Mouse (Mus musculus): ENCODE measurements around the gene Gfod2. TPM values are rescaled to one million over a fixed set of nuclear protein-coding genes. Genes with fewer than 3 reads are reported as not detected.

Gfod2 gene
- polyA plus RNA-seq (2014; fragmentation: Nextera tagmentation; extraction: Ambion mirVana), result 11.3 and 11.8 TPM in 2 replicates

- DNase-seq (ENCODE audit: low spot score), result peak; percentile 97
- H3K4me3 ChIP-seq (ENCODE audit: low read depth, low read length), result peak within 1 kb of the TSS; percentile 84
- H3K36me3 ChIP-seq (ENCODE audit: control insufficient read depth, insufficient read depth, low read length), result no peaks in the 10 kb centered on the region
- no peaks in the 10 kb centered on the region for H3K27me3 ChIP-seq (replicated peaks; ENCODE audit: control insufficient read depth, insufficient read depth, low read length)
- WGBS, result 4% methylated on average over 57 of the region's 57 CpGs
- H3K9ac ChIP-seq (ENCODE audit: low read length), result peak within 1 kb of the TSS; percentile 66
- H3K27ac ChIP-seq (ENCODE audit: low read depth), result peak within 1 kb of the TSS; percentile 14; the same call in 1 of the 2 replicates
- peak within 1 kb of the TSS; percentile 85 for H3K4me2 ChIP-seq (ENCODE audit: low read length)
- no peaks in the 10 kb centered on the region for H3K9me3 ChIP-seq (ENCODE audit: control insufficient read depth, low read length)
- peaks cover 3% of the 10 kb centered on the region; the same call in 1 of the 2 replicates for H3K4me1 ChIP-seq (replicated peaks; ENCODE audit: control insufficient read depth, insufficient read depth, low read length)
- peak; percentile 92 for ATAC-seq (replicated peaks; ENCODE audit: low FRiP score, low TSS enrichment, low read depth)
Observed at GRCm38 (mm10) chr8:105758277-105759108, at the start of gene Gfod2. Gene Gfod2, minus strand, starts transcription at chr8:105758664.

DNA sequence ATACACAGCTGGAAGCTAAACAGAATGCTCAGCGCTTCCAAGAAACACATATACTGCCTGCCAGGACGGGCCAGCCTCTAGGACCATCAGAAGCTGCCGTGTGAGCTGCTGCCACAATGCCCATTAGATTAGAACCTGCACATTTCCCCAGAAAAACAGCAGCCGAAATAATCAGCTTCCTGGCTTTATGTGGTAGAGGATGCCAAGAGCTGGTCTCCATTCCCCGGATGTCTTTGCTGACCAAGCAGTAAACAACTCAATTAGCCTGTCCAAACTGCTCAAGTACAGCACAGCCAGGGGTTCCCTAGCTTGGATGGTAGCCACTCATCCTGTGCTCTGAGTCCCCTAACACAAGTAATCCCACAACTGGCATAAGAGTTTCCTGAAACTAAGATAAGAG is 49.3 kb upstream of the Gfod2 start:
- no peaks in the 10 kb centered on the region for H3K27me3 ChIP-seq (replicated peaks; ENCODE audit: control insufficient read depth, insufficient read depth, low read length)
- ATAC-seq (replicated peaks; ENCODE audit: low FRiP score, low TSS enrichment, low read depth) (no peak), DNase-seq (ENCODE audit: low spot score) (no peak)
- no peak overlapping the region for H3K4me3 ChIP-seq (ENCODE audit: low read depth, low read length)
- H3K4me2 ChIP-seq (ENCODE audit: low read length), result no peak overlapping the region
- no peak overlapping the region for H3K27ac ChIP-seq (ENCODE audit: low read depth)
- H3K9me3 ChIP-seq (ENCODE audit: control insufficient read depth, low read length), result no peaks in the 10 kb centered on the region
- peaks cover 27% of the 10 kb centered on the region for H3K36me3 ChIP-seq (ENCODE audit: control insufficient read depth, insufficient read depth, low read length)
- 85% methylated on average over 5 of the region's 5 CpGs for WGBS
- no peaks in the 10 kb centered on the region for H3K4me1 ChIP-seq (replicated peaks; ENCODE audit: control insufficient read depth, insufficient read depth, low read length)
- H3K9ac ChIP-seq (ENCODE audit: low read length), result no peak overlapping the region

DNA sequence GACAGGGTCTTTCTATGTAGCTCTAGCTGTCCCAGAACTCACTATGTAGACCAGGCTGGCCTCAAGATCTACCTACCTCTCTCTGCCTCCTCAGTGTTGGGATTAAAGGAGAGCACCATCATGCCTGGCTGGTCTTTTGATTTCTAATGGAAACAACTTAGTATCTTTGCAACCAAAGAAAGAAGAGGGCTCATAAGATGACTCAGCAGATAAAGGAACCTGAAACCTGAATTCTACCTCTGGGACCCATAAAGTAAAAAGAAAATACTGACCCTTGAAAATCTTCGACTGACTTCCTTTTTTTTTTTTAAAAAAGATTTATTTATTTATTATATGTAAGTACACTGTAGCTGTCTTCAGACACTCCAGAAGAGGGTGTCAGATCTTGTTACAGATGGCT is 47.5 kb upstream of the Gfod2 start:
- H3K36me3 ChIP-seq (ENCODE audit: control insufficient read depth, insufficient read depth, low read length), result peaks cover 15% of the 10 kb centered on the region
- no peak overlapping the region for H3K27ac ChIP-seq (ENCODE audit: low read depth)
- 79% methylated on average over 1 of the region's 1 CpGs for whole genome bisulfite sequencing
- ATAC-seq (replicated peaks; ENCODE audit: low FRiP score, low TSS enrichment, low read depth) (no peak), DNase-seq (ENCODE audit: low spot score) (no peak)
- no peaks in the 10 kb centered on the region for H3K27me3 ChIP-seq (replicated peaks; ENCODE audit: control insufficient read depth, insufficient read depth, low read length)
- H3K4me1 ChIP-seq (replicated peaks; ENCODE audit: control insufficient read depth, insufficient read depth, low read length), result no peaks in the 10 kb centered on the region
- no peak overlapping the region for H3K4me3 ChIP-seq (ENCODE audit: low read depth, low read length)
- H3K9ac ChIP-seq (ENCODE audit: low read length), result no peak overlapping the region
- H3K4me2 ChIP-seq (ENCODE audit: low read length), result no peak overlapping the region
- no peaks in the 10 kb centered on the region for H3K9me3 ChIP-seq (ENCODE audit: control insufficient read depth, low read length)

DNA sequence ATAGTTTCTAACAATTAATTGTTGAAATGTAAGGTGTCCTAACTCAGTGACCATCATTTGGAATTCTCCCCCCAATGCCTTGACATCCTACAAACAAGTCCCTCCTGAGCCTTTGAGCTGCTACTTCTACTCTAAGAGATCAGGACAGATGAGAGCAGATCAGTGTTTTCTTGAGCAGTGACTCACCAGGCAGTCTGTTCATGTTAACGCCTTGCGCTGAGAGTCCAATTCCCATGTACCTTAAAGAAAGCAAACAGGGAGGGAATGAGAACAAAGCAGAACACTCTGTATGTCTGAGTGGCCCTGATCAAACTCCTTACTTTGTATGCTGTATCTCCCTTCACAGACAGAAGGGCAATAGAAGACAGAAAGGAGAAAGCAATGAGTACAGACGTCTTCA is 46.9 kb upstream of the Gfod2 start:
- 88% methylated on average over 3 of the region's 3 CpGs for WGBS
- ATAC-seq (replicated peaks; ENCODE audit: low FRiP score, low TSS enrichment, low read depth) (no peak), DNase-seq (ENCODE audit: low spot score) (no peak)
- H3K9me3 ChIP-seq (ENCODE audit: control insufficient read depth, low read length), result no peaks in the 10 kb centered on the region
- no peak overlapping the region for H3K9ac ChIP-seq (ENCODE audit: low read length)
- no peaks in the 10 kb centered on the region for H3K27me3 ChIP-seq (replicated peaks; ENCODE audit: control insufficient read depth, insufficient read depth, low read length)
- no peak overlapping the region for H3K4me3 ChIP-seq (ENCODE audit: low read depth, low read length)
- no peak overlapping the region for H3K4me2 ChIP-seq (ENCODE audit: low read length)
- H3K4me1 ChIP-seq (replicated peaks; ENCODE audit: control insufficient read depth, insufficient read depth, low read length), result no peaks in the 10 kb centered on the region
- H3K27ac ChIP-seq (ENCODE audit: low read depth), result no peak overlapping the region
- peaks cover 15% of the 10 kb centered on the region for H3K36me3 ChIP-seq (ENCODE audit: control insufficient read depth, insufficient read depth, low read length)

- no peak overlapping the region for H3K4me3 ChIP-seq (ENCODE audit: low read depth, low read length)
- 91% methylated on average over 7 of the region's 7 CpGs for WGBS
- no peaks in the 10 kb centered on the region for H3K27me3 ChIP-seq (replicated peaks; ENCODE audit: control insufficient read depth, insufficient read depth, low read length)
- ATAC-seq (replicated peaks; ENCODE audit: low FRiP score, low TSS enrichment, low read depth), result no peak
- no peak overlapping the region for H3K4me2 ChIP-seq (ENCODE audit: low read length)
- no peak for DNase-seq (ENCODE audit: low spot score)
- peaks cover 15% of the 10 kb centered on the region for H3K36me3 ChIP-seq (ENCODE audit: control insufficient read depth, insufficient read depth, low read length)
- H3K9me3 ChIP-seq (ENCODE audit: control insufficient read depth, low read length), result no peaks in the 10 kb centered on the region
- H3K27ac ChIP-seq (ENCODE audit: low read depth), result no peak overlapping the region
- no peaks in the 10 kb centered on the region for H3K4me1 ChIP-seq (replicated peaks; ENCODE audit: control insufficient read depth, insufficient read depth, low read length)
- no peak overlapping the region for H3K9ac ChIP-seq (ENCODE audit: low read length)
Observed at GRCm38 (mm10) chr8:105804797-105805196, 46.3 kb upstream of the Gfod2 start.

DNA sequence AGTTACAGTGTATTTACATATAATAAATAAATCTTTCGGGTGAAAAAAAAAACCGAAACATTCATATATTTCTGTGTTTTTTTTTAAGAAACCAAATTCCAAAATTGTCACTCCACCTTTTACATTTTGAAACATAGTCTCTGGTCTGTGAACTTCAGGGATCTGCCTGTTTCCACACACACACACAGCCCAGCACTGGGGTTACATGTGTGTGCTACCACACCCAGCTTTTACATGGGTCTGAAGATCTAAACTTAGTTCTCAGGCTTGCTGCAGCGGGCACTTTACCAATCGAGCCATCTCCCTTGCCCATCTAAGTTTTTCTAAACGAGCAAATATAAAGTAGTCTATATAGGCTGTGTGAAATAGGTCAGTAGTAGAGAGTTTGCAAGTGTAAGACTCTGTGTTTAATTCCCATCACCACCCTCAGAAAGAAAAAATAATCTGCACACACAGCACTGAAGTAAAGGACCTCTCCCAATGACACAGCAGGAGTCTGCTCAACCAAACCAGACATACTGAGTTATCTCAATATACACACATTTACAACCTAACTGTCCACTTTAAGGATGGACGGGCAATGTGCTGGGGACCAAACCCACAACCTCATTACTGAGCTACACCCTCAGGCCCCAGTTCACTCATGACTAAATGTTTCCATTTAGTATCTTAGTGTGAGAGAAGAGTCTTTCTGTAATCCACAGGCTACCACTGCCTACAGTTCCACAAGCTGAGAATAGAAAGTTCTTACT is 42.9 kb upstream of the Gfod2 start:
- Histone ChIP-seq H3K9ac (ENCODE audit: low read length) (no peak overlapping the region), H3K4me2 (ENCODE audit: low read length) (no peak overlapping the region), H3K4me1 (replicated peaks; ENCODE audit: control insufficient read depth, insufficient read depth, low read length) (peaks cover 11% of the 10 kb centered on the region), H3K4me3 (ENCODE audit: low read depth, low read length) (no peak overlapping the region), H3K36me3 (ENCODE audit: control insufficient read depth, insufficient read depth, low read length) (peaks cover 15% of the 10 kb centered on the region), H3K27me3 (replicated peaks; ENCODE audit: control insufficient read depth, insufficient read depth, low read length) (no peaks in the 10 kb centered on the region), H3K27ac (ENCODE audit: low read depth) (no peak overlapping the region), H3K9me3 (ENCODE audit: control insufficient read depth, low read length) (no peaks in the 10 kb centered on the region)
- ATAC-seq (replicated peaks; ENCODE audit: low FRiP score, low TSS enrichment, low read depth) (no peak), DNase-seq (ENCODE audit: low spot score) (no peak)
- WGBS, result 88% methylated on average over 6 of the region's 6 CpGs

- peak; percentile 74 for DNase-seq (ENCODE audit: low spot score)
- no peak overlapping the region for H3K4me2 ChIP-seq (ENCODE audit: low read length)
Observed at GRCm38 (mm10) chr8:105799091-105799812, 40.8 kb upstream of the Gfod2 start.

DNA sequence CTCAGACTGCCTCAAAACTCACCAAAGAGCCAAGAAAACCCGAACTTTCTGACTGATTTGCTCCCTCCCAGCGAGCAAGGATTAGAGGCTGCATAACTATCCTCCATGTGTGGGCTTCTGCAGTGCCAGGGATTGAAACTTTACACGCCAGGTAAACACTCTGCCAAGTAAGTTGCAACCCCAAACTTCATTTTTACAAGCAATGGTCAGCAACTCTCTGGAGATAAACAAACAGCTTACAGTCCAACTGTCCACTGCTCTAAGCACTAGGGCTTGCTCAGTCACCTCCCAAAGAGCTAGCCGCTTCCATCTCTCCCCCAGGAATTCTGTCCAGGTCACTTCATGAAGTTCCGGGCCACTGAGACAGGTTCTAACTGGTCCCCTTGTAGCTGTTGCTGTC is 39.9 kb upstream of the Gfod2 start:
- peaks cover 11% of the 10 kb centered on the region for H3K4me1 ChIP-seq (replicated peaks; ENCODE audit: control insufficient read depth, insufficient read depth, low read length)
- 94% methylated on average over 5 of the region's 5 CpGs for WGBS
- H3K27ac ChIP-seq (ENCODE audit: low read depth), result no peak overlapping the region
- 0 out of 2 replicates have a peak, but pooled peaks cover 4% of the 10 kb centered on the region for H3K36me3 ChIP-seq (ENCODE audit: control insufficient read depth, insufficient read depth, low read length)
- no peak for DNase-seq (ENCODE audit: low spot score)
- no peak for ATAC-seq (replicated peaks; ENCODE audit: low FRiP score, low TSS enrichment, low read depth)
- no peaks in the 10 kb centered on the region for H3K27me3 ChIP-seq (replicated peaks; ENCODE audit: control insufficient read depth, insufficient read depth, low read length)
- no peak overlapping the region for H3K9ac ChIP-seq (ENCODE audit: low read length)
- H3K4me2 ChIP-seq (ENCODE audit: low read length), result no peak overlapping the region
- no peak overlapping the region for H3K4me3 ChIP-seq (ENCODE audit: low read depth, low read length)
- no peaks in the 10 kb centered on the region for H3K9me3 ChIP-seq (ENCODE audit: control insufficient read depth, low read length)

More at GRCm38 (mm10) chr8:105799091-105799812, 40.8 kb upstream of the Gfod2 start:
- no peaks in the 10 kb centered on the region for H3K27me3 ChIP-seq (replicated peaks; ENCODE audit: control insufficient read depth, insufficient read depth, low read length)
- H3K9me3 ChIP-seq (ENCODE audit: control insufficient read depth, low read length), result no peaks in the 10 kb centered on the region
- 0 out of 2 replicates have a peak, but pooled peaks cover 4% of the 10 kb centered on the region for H3K36me3 ChIP-seq (ENCODE audit: control insufficient read depth, insufficient read depth, low read length)
- WGBS, result 44% methylated on average over 8 of the region's 8 CpGs
- peak overlapping the region; percentile 27; the same call in 1 of the 2 replicates for H3K27ac ChIP-seq (ENCODE audit: low read depth)
- no peak overlapping the region for H3K4me3 ChIP-seq (ENCODE audit: low read depth, low read length)
- ATAC-seq (replicated peaks; ENCODE audit: low FRiP score, low TSS enrichment, low read depth), result peak; percentile 80; the same call in 1 of the 2 replicates
- peaks cover 11% of the 10 kb centered on the region for H3K4me1 ChIP-seq (replicated peaks; ENCODE audit: control insufficient read depth, insufficient read depth, low read length)
- H3K9ac ChIP-seq (ENCODE audit: low read length), result no peak overlapping the region

Measured in intestine, embryonic 14.5 days (tissue).